Mouse (Mus musculus): ENCODE measurements at regions not wholly inside any gene's neighbourhood (a gene's known extent, or its start where the extent isn't known, plus 50 kb on each side); places are given as distances from the start of the nearest gene placed in this dataset.
A peak's percentile ranks its signal among the peaks of the same experiment; 100 is the strongest.
"Not testable (repeated sequence)": the region's sequence is repeated elsewhere in the genome, so short reads cannot be mapped to it uniquely, and the experiment has no call there.

GRCm38 (mm10) chr6:37692758-37693157 is 162.8 kb downstream of the Akr1d1 start:
- DNase-seq (ENCODE audit: low spot score in 2 of 2): no peak

- no peak for DNase-seq (ENCODE audit: low spot score in 2 of 2)
Measured at GRCm38 (mm10) chr6:37696074-37696473, 166.1 kb downstream of the Akr1d1 start.

- DNase-seq (ENCODE audit: low spot score in 2 of 2): no peak
Measured at GRCm38 (mm10) chr6:37703946-37704345, 166.7 kb upstream of the Trim24 start.

GRCm38 (mm10) chr6:37705733-37706145 is 164.9 kb upstream of the Trim24 start:
- DNase-seq (ENCODE audit: low spot score in 2 of 2): peak; percentile 9 to 13

- DNase-seq (ENCODE audit: low spot score in 2 of 2): not testable (repeated sequence)
Measured at GRCm38 (mm10) chr6:37707671-37708070, 162.9 kb upstream of the Trim24 start.

GRCm38 (mm10) chr6:37711766-37712165 is 158.8 kb upstream of the Trim24 start:
- no peak for DNase-seq (ENCODE audit: low spot score in 2 of 2)

- peak in 1 of 2 experiments; percentile 13 for DNase-seq (ENCODE audit: low spot score in 2 of 2)
Measured at GRCm38 (mm10) chr6:37713411-37713810, 157.2 kb upstream of the Trim24 start.

GRCm38 (mm10) chr6:37714223-37714928 is 156.2 kb upstream of the Trim24 start:
- DNase-seq (ENCODE audit: low spot score in 2 of 2): peak; percentile 45 to 53

- no peak for DNase-seq (ENCODE audit: low spot score in 2 of 2)
Measured at GRCm38 (mm10) chr6:37721736-37722135, 148.9 kb upstream of the Trim24 start.

GRCm38 (mm10) chr6:37723337-37723736 is 147.3 kb upstream of the Trim24 start:
- DNase-seq (ENCODE audit: low spot score in 2 of 2): peak in 1 of 2 experiments; percentile 23

- DNase-seq (ENCODE audit: low spot score in 2 of 2): no peak
Measured at GRCm38 (mm10) chr6:37724240-37724639, 146.4 kb upstream of the Trim24 start.

GRCm38 (mm10) chr6:37728621-37729020 is 142.0 kb upstream of the Trim24 start:
- no peak for DNase-seq (ENCODE audit: low spot score in 2 of 2)

- no peak for DNase-seq (ENCODE audit: low spot score in 2 of 2)
Measured at GRCm38 (mm10) chr6:37729165-37729564, 141.4 kb upstream of the Trim24 start.

GRCm38 (mm10) chr6:37730500-37731239 is 139.9 kb upstream of the Trim24 start:
- DNase-seq (ENCODE audit: low spot score in 2 of 2): no peak

GRCm38 (mm10) chr6:37732385-37732784 is 138.2 kb upstream of the Trim24 start:
- peak; percentile 92 to 93 for DNase-seq (ENCODE audit: low spot score in 2 of 2)

GRCm38 (mm10) chr6:37735288-37735961 is 135.2 kb upstream of the Trim24 start:
- DNase-seq (ENCODE audit: low spot score in 2 of 2): no peak

GRCm38 (mm10) chr6:37735962-37736297 is 134.7 kb upstream of the Trim24 start:
- no peak for DNase-seq (ENCODE audit: low spot score in 2 of 2)

GRCm38 (mm10) chr6:37740982-37741889 is 129.4 kb upstream of the Trim24 start:
- no peak for DNase-seq (ENCODE audit: low spot score in 2 of 2)

GRCm38 (mm10) chr6:37741916-37742315 is 128.7 kb upstream of the Trim24 start:
- not testable (repeated sequence) for DNase-seq (ENCODE audit: low spot score in 2 of 2)

- peak in 1 of 2 experiments; percentile 20 for DNase-seq (ENCODE audit: low spot score in 2 of 2)
Measured at GRCm38 (mm10) chr6:37744679-37745078, 125.9 kb upstream of the Trim24 start.

GRCm38 (mm10) chr6:37745393-37746100 is 125.1 kb upstream of the Trim24 start:
- no peak for DNase-seq (ENCODE audit: low spot score in 2 of 2)

Data from natural killer cell, adult 2 months (primary cell).